19 mouse cellular contexts compared by ENCODE assay signal in the genomic region with DNA sequence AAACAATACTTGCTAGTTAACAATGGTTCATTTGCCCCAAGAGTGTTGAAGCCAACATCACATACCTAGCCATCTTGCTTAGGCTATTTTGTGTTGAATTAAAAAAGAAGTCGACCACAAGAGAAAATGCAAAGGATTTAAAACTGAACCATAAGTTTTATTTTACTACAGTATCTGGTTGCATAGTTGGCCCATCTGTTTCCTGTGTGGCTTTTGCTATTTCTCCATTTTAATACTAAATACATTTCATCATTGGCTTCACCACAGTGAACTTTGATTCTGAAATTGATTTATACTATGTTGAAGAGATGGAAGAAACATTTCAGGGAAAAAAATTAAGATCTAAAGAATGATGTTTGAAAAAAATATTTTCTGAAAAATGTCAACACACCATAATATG.
"Had no signal": no experiment of that assay in that cellular context is flagged by ENCODE, and none has a peak within 500 bp of the region (broad histone marks: within the 10 kb centered on the region; RNA-seq: fewer than 3 reads in every experiment).

No protein-coding gene starts in this region.

- H3K4me1 ChIP-seq: lung, embryonic 15.5 days; midbrain, embryonic 10.5 days; midbrain, embryonic 12.5 days; neural tube, embryonic 12.5 days had no signal

- H3K9me3 ChIP-seq: lung, embryonic 15.5 days; midbrain, embryonic 10.5 days; midbrain, embryonic 12.5 days; neural tube, embryonic 12.5 days had no signal

- DNase-seq: liver, postnatal 0 days; lung, adult 2 months; lung, postnatal 14 days; lung, postnatal 36 days; midbrain, embryonic 14.5 days; retina, postnatal 1 day; right cerebral cortex, adult 18-20 months; right cerebral cortex, postnatal 25 days; right cerebral cortex, postnatal 4 days; spleen, adult 18-20 months; thymus, adult 18-20 months; thymus, postnatal 14 days; thymus, postnatal 36 days had no signal

- H3K36me3 ChIP-seq: lung, embryonic 15.5 days; midbrain, embryonic 10.5 days; midbrain, embryonic 12.5 days; neural tube, embryonic 12.5 days had no signal

- H3K4me3 ChIP-seq: lung, embryonic 15.5 days; midbrain, embryonic 10.5 days; midbrain, embryonic 12.5 days; neural tube, embryonic 12.5 days had no signal

- H3K27me3 ChIP-seq: lung, embryonic 15.5 days; midbrain, embryonic 12.5 days; neural tube, embryonic 12.5 days had no signal

- H3K27ac ChIP-seq: lung, embryonic 15.5 days; macrophage; midbrain, embryonic 10.5 days; midbrain, embryonic 12.5 days; neural tube, embryonic 12.5 days had no signal

- ATAC-seq: liver, postnatal 0 days; lung, postnatal 0 days had no signal
